Mouse (Mus musculus) heart, postnatal 10 days (tissue): ENCODE measurements around the gene Sp2. TPM values are rescaled to one million over a fixed set of nuclear protein-coding genes. Genes with fewer than 3 reads are reported as not detected.
A peak's percentile ranks its signal among the peaks of the same experiment; 100 is the strongest.

Experiments
- DNase-seq, 2 experiments: peaks; one replicate each; pipeline ENCODE4 v3.0.0; 2021
- intact Hi-C: fragments of 180-260 bp; cut with DNase I; formaldehyde crosslinking; loops from one replicate; pipeline ENCODE4 v1.15.1; 2025
- total RNA-seq, 2 experiments: library from RNA; stranded (reverse); gene quantifications; 2 replicates each; pipeline ENCODE4 v1.2.3; 2021

The Sp2 gene
- total RNA-seq, result 10 to 100 TPM; 15.0 to 16.1 TPM

GRCm38 (mm10) chr11:96982859-96983258 lies at the start of gene Sp2:
Gene Sp2 (minus strand): TSS chr11:96982959.
- no peak for DNase-seq
- intact Hi-C loops, result loop anchor here (1.0 to 10.0 kb wide), 2 partner anchors 43 to 192 kb away; no protein-coding TSS in a partner anchor

GRCm38 (mm10) chr11:97032499-97032898 lies 49.7 kb upstream of the Sp2 start:
- intact Hi-C loops, result no loop called here
- no peak for DNase-seq

GRCm38 (mm10) chr11:97031977-97032376 lies 49.2 kb upstream of the Sp2 start:
- intact Hi-C loops, result no loop called here
- DNase-seq, result no peak

GRCm38 (mm10) chr11:97030426-97030825 lies 47.7 kb upstream of the Sp2 start:
- intact Hi-C loops, result no loop called here
- DNase-seq, result no peak

- peak; percentile 87 to 90 for DNase-seq
- intact Hi-C loops, result no loop called here
These were observed 47.1 kb upstream of the Sp2 start, which contains the start of gene Scrn2 for GRCm38 (mm10) chr11:97029686-97030417. Gene Scrn2 (plus strand): TSS chr11:97029938.

- intact Hi-C loops, result loop anchor here (1.0 to 2.0 kb wide), 2 partner anchors 44 to 109 kb away; partner anchors contain the start of genes Cdk5rap3 and Sp2
These were observed 43.1 kb upstream of the Sp2 start for GRCm38 (mm10) chr11:97025721-97026344.

GRCm38 (mm10) chr11:97024977-97025376 lies 42.2 kb upstream of the Sp2 start:
- no peak for DNase-seq
- intact Hi-C loops, result loop anchor here (5.0 kb wide), 1 partner anchor 158 kb away; no protein-coding TSS in a partner anchor

More at GRCm38 (mm10) chr11:97025721-97026344, 43.1 kb upstream of the Sp2 start:
- peak; percentile 91 to 93 for DNase-seq

- peak; percentile 77 to 84 for DNase-seq
- intact Hi-C loops, result loop anchor here (5.0 kb wide), 1 partner anchor 155 kb away; no protein-coding TSS in a partner anchor
These were observed 39.2 kb upstream of the Sp2 start for GRCm38 (mm10) chr11:97021873-97022484.

- intact Hi-C loops, result loop anchor here (5.0 kb wide), 1 partner anchor 154 kb away; no protein-coding TSS in a partner anchor
- no peak for DNase-seq
These were observed 38.5 kb upstream of the Sp2 start for GRCm38 (mm10) chr11:97021121-97021765.

GRCm38 (mm10) chr11:97019345-97019708 lies 36.6 kb upstream of the Sp2 start:
- intact Hi-C loops, result no loop called here
- no peak for DNase-seq

- intact Hi-C loops, result no loop called here
- DNase-seq, result no peak
These were observed 36.0 kb upstream of the Sp2 start for GRCm38 (mm10) chr11:97018583-97019344.

GRCm38 (mm10) chr11:97017696-97018582 lies 35.2 kb upstream of the Sp2 start:
- intact Hi-C loops, result no loop called here
- DNase-seq, result peak in 1 of 2 experiments; percentile 30

GRCm38 (mm10) chr11:97013121-97013670 lies 30.4 kb upstream of the Sp2 start, which contains the start of gene Sp6:
Gene Sp6 (plus strand): TSS chr11:97013394.
- intact Hi-C loops, result no loop called here

GRCm38 (mm10) chr11:97009198-97009790 lies 26.5 kb upstream of the Sp2 start:
- no peak for DNase-seq
- intact Hi-C loops, result no loop called here

More at GRCm38 (mm10) chr11:97013121-97013670, 30.4 kb upstream of the Sp2 start, which contains the start of gene Sp6:
- no peak for DNase-seq

- no peak for DNase-seq
- intact Hi-C loops, result no loop called here
These were observed 24.5 kb upstream of the Sp2 start for GRCm38 (mm10) chr11:97007093-97007794.

- intact Hi-C loops, result no loop called here
- no peak for DNase-seq
These were observed 20.4 kb upstream of the Sp2 start for GRCm38 (mm10) chr11:97003170-97003569.

- peak; percentile 38 to 53 for DNase-seq
- intact Hi-C loops, result no loop called here
These were observed 14.7 kb upstream of the Sp2 start for GRCm38 (mm10) chr11:96997380-96997956.
